Mouse (Mus musculus) CH12.LX (cell line): ENCODE results near the gene Cd200r1.

Source experiments
- CTCF ChIP-seq, 2 experiments: IDR thresholded peaks in 1 of 2; conservative IDR thresholded peaks in 1 of 2; 2 replicates each; pipeline ENCODE4 v1.5.1; 2011 to 2012; ENCODE audit warnings: low read depth in 2 of 2, low read length in 2 of 2, improper control_type of control experiment in 1 of 2, inconsistent platforms in 1 of 2, mild to moderate bottlenecking in 1 of 2, moderate library complexity in 1 of 2
- EP300 ChIP-seq: IDR thresholded peaks from 2 replicates; pipeline ENCODE4 v1.6.1; 2011; ENCODE audit warnings: low read length, improper control_type of control experiment
- IRF4 ChIP-seq: IDR thresholded peaks from 2 replicates; pipeline ENCODE4 v1.6.1; 2014; ENCODE audit warnings: low read depth, mild to moderate bottlenecking, inconsistent platforms, low read length, improper control_type of control experiment
- UBTF ChIP-seq: IDR thresholded peaks from 2 replicates; pipeline ENCODE4 v1.6.1; 2012; ENCODE audit warnings: low read depth, mild to moderate bottlenecking, inconsistent platforms, low read length, improper control_type of control experiment, moderate library complexity
- USF2 ChIP-seq: conservative IDR thresholded peaks from 2 replicates; pipeline ENCODE4 v1.6.1; 2011; ENCODE audit warnings: low read depth, low read length, improper control_type of control experiment
- ZKSCAN1 ChIP-seq: IDR thresholded peaks from 2 replicates; pipeline ENCODE4 v1.6.1; 2012; ENCODE audit warnings: low read depth, inconsistent platforms, low read length, improper control_type of control experiment, borderline replicate concordance
- ZNF384 ChIP-seq: IDR thresholded peaks from 2 replicates; pipeline ENCODE4 v1.6.1; 2012; ENCODE audit warnings: low read depth, low read length, improper control_type of control experiment, inconsistent platforms

DNA sequence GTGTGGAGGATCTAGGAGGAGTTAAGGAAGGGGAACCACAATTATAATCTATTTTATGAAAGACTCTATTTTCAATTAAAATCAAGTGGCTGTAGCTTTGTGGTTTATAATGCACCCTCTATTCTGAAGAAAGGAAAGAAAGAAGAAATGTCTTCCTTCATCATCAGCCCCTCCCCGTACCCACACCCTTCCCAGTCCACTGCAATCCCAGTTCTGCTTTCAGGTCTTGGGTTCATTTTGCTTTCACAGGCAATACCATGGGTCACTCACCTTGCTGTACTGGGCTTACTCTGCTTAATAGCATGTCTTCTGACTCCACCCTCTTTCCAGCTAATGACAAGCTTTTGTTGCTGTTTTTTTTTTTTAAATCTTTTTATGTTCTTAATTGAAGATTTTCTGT is 21.4 kb downstream of the Cd200r1 start:
- TF ChIP-seq ZKSCAN1 (no peak), EP300 (no peak; the same call in 1 of the 2 replicates), CTCF (conservative IDR thresholded peaks at IDR 0.05 in 1 of 2, IDR thresholded peaks at IDR 0.05 in 1 of 2; ENCODE audit: low read depth in 2 of 2, low read length in 2 of 2) (no peak), USF2 (no peak), IRF4 (peak; percentile 46; the same call in 1 of the 2 replicates), UBTF (no peak), ZNF384 (no peak)
